Mouse (Mus musculus) liver, postnatal 0 days (tissue): ENCODE measurements at regions not wholly inside any gene's neighbourhood (a gene's known extent, or its start where the extent isn't known, plus 50 kb on each side); places are given as distances from the start of the nearest gene placed in this dataset.

Experiments used
- ATAC-seq: fragments of 200-750 bp; cut with Nextera tagmentation; 2 replicates; pipeline ENCODE4 v1.8.0; 2017; ENCODE audit warnings: mild to moderate bottlenecking, moderate library complexity
- DNase-seq: peaks from one replicate; pipeline ENCODE4 v3.0.0-alpha.2; 2016
- H3K27ac ChIP-seq: fragments of 300-500 bp; sonication (generic); 2 replicates; pipeline ENCODE4 v1.5.1; 2014; ENCODE audit warnings: antibody characterized with exemption, moderate library complexity, mild to moderate bottlenecking, low read depth
- H3K27me3 ChIP-seq: fragments of 300-500 bp; sonication (generic); 2 replicates; pipeline ENCODE4 v1.6.1; 2014; ENCODE audit warnings: low read length, control low read depth, mixed read lengths; ENCODE audit not compliant: insufficient read depth
- H3K36me3 ChIP-seq: fragments of 300-500 bp; sonication (generic); replicated peaks from 2 replicates; pipeline ENCODE4 v1.6.1; 2014; ENCODE audit warnings: mild to moderate bottlenecking, control low read depth, low read length, moderate library complexity, mixed read lengths; ENCODE audit not compliant: insufficient read depth
- H3K4me1 ChIP-seq: fragments of 300-500 bp; sonication (generic); 2 replicates; pipeline ENCODE4 v1.6.1; 2014; ENCODE audit warnings: antibody characterized with exemption, mild to moderate bottlenecking, control low read depth; ENCODE audit not compliant: insufficient read depth
- H3K4me2 ChIP-seq: fragments of 300-500 bp; sonication (generic); 2 replicates; pipeline ENCODE4 v1.6.1; 2014; ENCODE audit warnings: low read depth, mild to moderate bottlenecking, low read length, moderate library complexity, mixed read lengths
- H3K4me3 ChIP-seq: fragments of 300-500 bp; sonication (generic); 2 replicates; pipeline ENCODE4 v1.5.1; 2014; ENCODE audit warnings: low read depth, low read length
- H3K9ac ChIP-seq: fragments of 300-500 bp; sonication (generic); replicated peaks from 2 replicates; pipeline ENCODE4 v1.6.1; 2014; ENCODE audit warnings: mild to moderate bottlenecking, moderate library complexity
- H3K9me3 ChIP-seq: fragments of 300-500 bp; sonication (generic); 2 replicates; pipeline ENCODE4 v1.6.1; 2016; ENCODE audit warnings: mild to moderate bottlenecking, control low read depth, low read length, mixed read lengths
- CTCF ChIP-seq: sonication (generic); IDR thresholded peaks from 2 replicates; pipeline ENCODE4 v1.5.1; 2016; ENCODE audit warnings: antibody characterized with exemption, low read depth
- EP300 ChIP-seq: IDR thresholded peaks from 2 replicates; pipeline ENCODE4 v1.6.1; 2016; ENCODE audit warnings: antibody characterized with exemption, low read depth, mild to moderate bottlenecking
- WGBS: fragments of 180-500 bp; shearing (Covaris S2); extraction: QIAGEN DNeasy Blood & Tissue Kit; methylation state at CpG from one replicate; pipeline ENCODE4 v1.1.7; 2014; ENCODE audit not compliant: insufficient replicate concordance; 5-methylcytosine and 5-hydroxymethylcytosine counted together

- 88% methylated on average over 1 of the region's 1 CpGs for WGBS
- no peak for TF ChIP-seq EP300
- TF ChIP-seq CTCF, result no peak
- Histone ChIP-seq H3K4me3 (no peak overlapping the region), H3K4me2 (no peak overlapping the region), H3K27me3 (no peaks in the 10 kb centered on the region), H3K9ac (no peak overlapping the region), H3K27ac (no peak overlapping the region), H3K4me1 (peaks cover 16% of the 10 kb centered on the region), H3K36me3 (no peaks in the 10 kb centered on the region), H3K9me3 (peaks cover 4% of the 10 kb centered on the region; the same call in 1 of the 2 replicates)
- ATAC-seq, result no peak
- DNase-seq, result no peak
Measured at GRCm38 (mm10) chr11:86873406-86873700, 65.8 kb upstream of the Dhx40 start.

DNA sequence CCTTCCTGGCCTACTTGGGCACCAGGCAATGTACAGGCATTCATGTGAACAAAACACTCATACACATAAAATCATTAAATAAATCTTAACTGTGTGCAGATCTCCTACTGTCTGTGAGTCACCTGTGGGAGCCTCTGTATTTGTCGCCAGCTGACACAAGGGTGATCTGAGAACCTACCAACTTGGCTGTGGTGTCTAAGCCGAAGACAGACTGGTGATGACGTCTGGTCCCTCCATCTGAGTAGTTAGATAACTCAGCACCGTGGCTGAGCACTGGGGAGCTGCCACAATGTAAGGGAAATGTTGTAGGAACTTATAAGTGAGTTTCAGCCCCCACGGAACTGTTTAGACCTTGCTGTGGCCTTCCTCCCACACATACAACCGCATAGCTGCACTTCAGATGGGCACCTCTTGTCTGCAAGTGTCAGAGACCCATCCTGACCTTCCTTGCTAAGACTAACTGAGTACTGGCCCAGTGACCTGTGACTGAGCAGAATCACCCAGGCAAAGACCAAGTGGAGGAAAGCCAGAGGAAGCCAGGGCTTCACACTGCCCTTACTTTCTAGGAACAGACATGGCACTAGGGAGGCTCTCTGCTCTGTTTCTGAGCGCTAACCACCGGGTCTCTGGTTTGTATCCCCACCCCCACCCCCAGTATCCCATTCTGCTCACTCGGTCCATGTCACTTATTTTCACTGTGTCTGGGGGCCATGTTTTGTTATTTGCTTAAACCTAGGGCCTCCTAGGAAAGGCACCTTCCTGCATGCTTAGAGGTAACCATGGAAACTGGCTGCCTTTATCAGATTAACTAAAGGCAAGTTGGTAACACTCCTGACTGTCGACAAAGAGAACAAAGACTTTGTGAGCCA lies 65.2 kb upstream of the Dhx40 start:
- no peak overlapping the region for H3K4me3 ChIP-seq
- H3K36me3 ChIP-seq, result no peaks in the 10 kb centered on the region
- ATAC-seq, result no peak
- no peak for DNase-seq
- no peak for TF ChIP-seq CTCF
- no peak for TF ChIP-seq EP300
- no peak overlapping the region for H3K9ac ChIP-seq
- peak overlapping the region; percentile 78; the same call in 1 of the 2 replicates for H3K27ac ChIP-seq
- WGBS, result 56% methylated on average over 10 of the region's 10 CpGs
- H3K4me1 ChIP-seq, result peaks cover 16% of the 10 kb centered on the region
- H3K27me3 ChIP-seq, result no peaks in the 10 kb centered on the region
- H3K9me3 ChIP-seq, result peaks cover 4% of the 10 kb centered on the region; the same call in 1 of the 2 replicates
- no peak overlapping the region for H3K4me2 ChIP-seq

DNA sequence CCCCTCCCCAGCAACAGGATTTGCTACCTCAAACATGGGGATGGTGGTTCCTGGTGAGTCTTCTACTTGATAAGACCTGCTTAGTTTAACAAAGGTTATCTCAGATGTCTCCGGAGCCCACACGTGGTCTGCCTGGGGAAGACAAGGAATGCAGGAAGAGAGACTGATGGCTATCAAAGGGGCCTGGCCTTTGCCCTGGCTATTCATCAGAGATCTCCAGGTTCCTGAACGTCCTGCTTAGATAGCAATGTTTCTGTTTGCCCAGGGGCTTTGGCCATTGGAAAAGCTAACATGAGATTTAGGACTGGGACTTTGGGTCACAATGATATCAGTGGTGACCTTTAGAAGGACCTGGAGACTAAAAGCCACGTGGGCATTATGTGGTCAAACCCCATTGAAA lies 64.2 kb upstream of the Dhx40 start:
- Histone ChIP-seq H3K4me2 (no peak overlapping the region), H3K9me3 (peaks cover 4% of the 10 kb centered on the region; the same call in 1 of the 2 replicates), H3K27ac (peak overlapping the region; percentile 78), H3K4me1 (peaks cover 16% of the 10 kb centered on the region), H3K4me3 (no peak overlapping the region), H3K27me3 (no peaks in the 10 kb centered on the region), H3K36me3 (no peaks in the 10 kb centered on the region), H3K9ac (no peak overlapping the region)
- no peak for TF ChIP-seq CTCF
- TF ChIP-seq EP300, result peak; percentile 30; the same call in 1 of the 2 replicates
- 15% methylated on average over 4 of the region's 4 CpGs for WGBS
- peak; percentile 38 for ATAC-seq
- DNase-seq, result peak; percentile 18

DNA sequence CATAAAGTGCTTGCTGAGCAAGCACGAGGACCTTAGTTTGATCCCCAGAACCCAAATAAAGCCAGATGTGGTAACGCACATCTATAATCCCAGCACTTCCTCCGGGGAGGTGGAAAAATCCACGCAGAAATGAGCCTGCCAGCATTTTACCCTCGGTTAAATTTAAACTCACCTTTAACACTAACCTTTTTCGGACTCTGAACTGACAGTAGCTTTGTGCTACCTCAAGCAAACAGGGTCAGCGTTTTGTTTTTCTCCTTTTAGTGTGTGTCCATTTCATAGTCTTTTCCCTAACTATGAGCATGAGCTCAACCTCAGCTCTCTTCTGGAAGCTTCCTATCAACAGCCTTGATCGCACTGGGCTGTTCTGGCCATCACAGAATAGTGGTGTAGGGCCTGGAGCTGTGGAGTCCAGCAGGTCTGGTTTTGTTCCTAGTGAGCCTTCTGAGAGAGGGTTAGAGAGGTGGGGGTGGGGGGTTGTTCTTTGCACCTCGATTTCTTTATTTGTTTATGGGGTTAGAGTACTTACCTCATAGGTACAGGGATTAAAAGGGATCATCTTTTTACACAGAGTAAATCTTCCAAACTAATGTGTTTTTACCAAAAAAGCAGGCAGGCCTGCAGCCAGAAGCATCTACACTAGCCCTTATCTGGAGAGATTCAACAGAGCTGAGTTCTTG lies 63.1 kb upstream of the Dhx40 start:
- Histone ChIP-seq H3K9me3 (peaks cover 4% of the 10 kb centered on the region; the same call in 1 of the 2 replicates), H3K4me3 (no peak overlapping the region), H3K36me3 (no peaks in the 10 kb centered on the region), H3K27me3 (no peaks in the 10 kb centered on the region), H3K4me2 (no peak overlapping the region), H3K4me1 (peaks cover 9% of the 10 kb centered on the region), H3K9ac (0 out of 2 replicates have a peak overlapping the region, but pooled peaks have one; percentile 21), H3K27ac (peak overlapping the region; percentile 78)
- DNase-seq (no peak), ATAC-seq (peak; percentile 35)
- TF ChIP-seq CTCF, result no peak
- 60% methylated on average over 9 of the region's 9 CpGs for whole genome bisulfite sequencing

GRCm38 (mm10) chr11:86866931-86867330 lies 59.4 kb upstream of the Dhx40 start:
- DNase-seq (no peak), ATAC-seq (no peak)
- Histone ChIP-seq H3K4me1 (peaks cover 9% of the 10 kb centered on the region), H3K4me2 (no peak overlapping the region), H3K27me3 (no peaks in the 10 kb centered on the region), H3K4me3 (no peak overlapping the region), H3K9ac (no peak overlapping the region), H3K27ac (no peak overlapping the region), H3K36me3 (no peaks in the 10 kb centered on the region), H3K9me3 (no peaks in the 10 kb centered on the region)
- 81% methylated on average over 10 of the region's 10 CpGs for WGBS
- TF ChIP-seq EP300, result no peak

DNA sequence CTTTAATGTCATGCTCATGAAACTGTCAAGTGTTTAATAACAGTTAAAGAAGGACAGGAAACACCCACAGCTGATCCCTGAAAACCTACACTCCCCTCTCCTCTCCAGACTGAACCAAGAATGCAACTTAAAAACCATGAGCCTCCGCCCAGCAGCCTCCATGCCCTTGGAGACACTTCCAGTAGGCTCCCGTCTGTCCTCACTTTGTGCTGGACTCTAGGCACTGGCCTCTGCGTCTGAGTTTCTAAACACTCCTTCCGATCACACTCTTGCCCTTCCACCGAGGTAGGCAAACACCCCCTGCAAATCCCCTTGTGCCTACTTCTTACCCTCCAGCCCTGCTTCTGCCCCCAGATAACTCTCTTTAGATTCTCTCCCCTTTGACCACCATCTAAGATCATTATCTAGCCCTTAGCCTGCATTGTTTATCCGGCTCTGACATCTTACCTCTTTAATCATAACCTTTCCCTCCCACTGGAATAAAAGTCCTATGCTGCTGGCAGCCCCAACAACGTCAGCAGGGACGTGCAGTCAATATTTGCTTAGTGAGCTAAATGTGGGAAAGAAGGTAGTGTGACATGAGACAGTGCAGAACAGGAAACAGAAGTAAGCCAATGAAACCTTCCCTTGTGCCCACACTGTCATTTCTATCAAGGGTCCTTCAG lies 52.5 kb upstream of the Dhx40 start:
- Histone ChIP-seq H3K9me3 (no peaks in the 10 kb centered on the region), H3K4me2 (no peak overlapping the region), H3K4me1 (no peaks in the 10 kb centered on the region), H3K27ac (peak overlapping the region; percentile 92), H3K4me3 (no peak overlapping the region), H3K36me3 (no peaks in the 10 kb centered on the region), H3K9ac (0 out of 2 replicates have a peak overlapping the region, but pooled peaks have one; percentile 9), H3K27me3 (no peaks in the 10 kb centered on the region)
- TF ChIP-seq EP300, result peak; percentile 68
- no peak for TF ChIP-seq CTCF
- ATAC-seq (peak; percentile 97), DNase-seq (peak; percentile 49)
- 50% methylated on average over 8 of the region's 8 CpGs for WGBS
